Mouse (Mus musculus) forebrain, embryonic 16.5 days (tissue): ENCODE measurements around the gene Sgtb. TPM values are rescaled to one million over a fixed set of nuclear protein-coding genes. Genes with fewer than 3 reads are reported as not detected.

ENCODE experiments used
- ATAC-seq: fragments of 200-750 bp; cut with Nextera tagmentation; 2 replicates; pipeline ENCODE4 v1.8.0; 2017; ENCODE audit warnings: mild to moderate bottlenecking, moderate library complexity
- H3K27ac ChIP-seq: fragments of 300-500 bp; sonication (generic); 2 replicates; pipeline ENCODE4 v1.5.1; 2014; ENCODE audit warnings: low read length, control low read depth
- H3K27me3 ChIP-seq: fragments of 300-500 bp; sonication (generic); replicated peaks from 2 replicates; pipeline ENCODE4 v1.6.1; 2014; ENCODE audit warnings: low read length; ENCODE audit not compliant: control insufficient read depth, insufficient read depth
- H3K36me3 ChIP-seq: fragments of 300-500 bp; sonication (generic); 2 replicates; pipeline ENCODE4 v1.6.1; 2014; ENCODE audit not compliant: control insufficient read depth, insufficient read depth
- H3K4me1 ChIP-seq: fragments of 300-500 bp; sonication (generic); replicated peaks from 2 replicates; pipeline ENCODE4 v1.6.1; 2014; ENCODE audit warnings: low read length; ENCODE audit not compliant: control insufficient read depth, insufficient read depth
- H3K4me2 ChIP-seq: fragments of 300-500 bp; sonication (generic); 2 replicates; pipeline ENCODE4 v1.6.1; 2014; ENCODE audit warnings: mild to moderate bottlenecking, low read length, control low read depth
- H3K4me3 ChIP-seq: fragments of 300-500 bp; sonication (generic); replicated peaks from 2 replicates; pipeline ENCODE4 v1.5.1; 2014; ENCODE audit warnings: mild to moderate bottlenecking, low read length, control low read depth
- H3K9ac ChIP-seq: fragments of 300-500 bp; sonication (generic); replicated peaks from 2 replicates; pipeline ENCODE4 v1.6.1; 2014; ENCODE audit warnings: low read depth, low read length, control low read depth
- H3K9me3 ChIP-seq: fragments of 300-500 bp; sonication (generic); 2 replicates; pipeline ENCODE4 v1.6.1; 2016; ENCODE audit warnings: low read length; ENCODE audit not compliant: control insufficient read depth
- WGBS: fragments of 180-500 bp; shearing (Covaris S2); extraction: QIAGEN DNeasy Blood & Tissue Kit; methylation state at CpG from one replicate; pipeline ENCODE4 v1.1.7; 2014; 5-methylcytosine and 5-hydroxymethylcytosine counted together
- polyA plus RNA-seq: library from polyadenylated mRNA; unstranded; fragments of >200 nt; fragmentation: Nextera tagmentation; extraction: Ambion mirVana; gene quantifications from 2 replicates; pipeline ENCODE4 v1.2.1, GENCODE M21; 2015

Sgtb gene
- polyA plus RNA-seq, 1 experiment from 2014 or later: 34.0 TPM

- Histone ChIP-seq H3K27ac (no peak overlapping the region), H3K36me3 (peaks cover 25% of the 10 kb centered on the region), H3K9me3 (no peaks in the 10 kb centered on the region), H3K4me2 (no peak overlapping the region), H3K4me3 (no peak overlapping the region), H3K9ac (no peak overlapping the region), H3K27me3 (no peaks in the 10 kb centered on the region), H3K4me1 (no peaks in the 10 kb centered on the region)
- no peak for ATAC-seq
- 58% methylated on average over 17 of the region's 17 CpGs for WGBS
Observed at GRCm38 (mm10) chr13:104122078-104122840, 12.7 kb downstream of the Sgtb start.

- no peak overlapping the region for H3K27ac ChIP-seq
- peaks cover 21% of the 10 kb centered on the region for H3K36me3 ChIP-seq
- H3K27me3 ChIP-seq: no peaks in the 10 kb centered on the region
- WGBS: 94% methylated on average over 20 of the region's 20 CpGs
- no peaks in the 10 kb centered on the region for H3K9me3 ChIP-seq
- H3K9ac ChIP-seq: no peak overlapping the region
- no peak overlapping the region for H3K4me3 ChIP-seq
- H3K4me1 ChIP-seq: no peaks in the 10 kb centered on the region
- ATAC-seq: no peak
- H3K4me2 ChIP-seq: no peak overlapping the region
Observed at GRCm38 (mm10) chr13:104123662-104124381, 14.3 kb downstream of the Sgtb start.

- H3K27me3 ChIP-seq: no peaks in the 10 kb centered on the region
- no peak overlapping the region for H3K27ac ChIP-seq
- no peak overlapping the region for H3K4me3 ChIP-seq
- H3K9ac ChIP-seq: no peak overlapping the region
- no peaks in the 10 kb centered on the region; the same call in 1 of the 2 replicates for H3K4me1 ChIP-seq
- H3K36me3 ChIP-seq: peaks cover 21% of the 10 kb centered on the region
- H3K9me3 ChIP-seq: no peaks in the 10 kb centered on the region
- 91% methylated on average over 2 of the region's 2 CpGs for WGBS
- ATAC-seq: no peak
- no peak overlapping the region for H3K4me2 ChIP-seq
Observed at GRCm38 (mm10) chr13:104132561-104132960, 23.0 kb downstream of the Sgtb start.

- peak; percentile 40; the same call in 1 of the 2 replicates for ATAC-seq
- H3K9me3 ChIP-seq: no peaks in the 10 kb centered on the region
- WGBS: 48% methylated on average over 4 of the region's 4 CpGs
- no peaks in the 10 kb centered on the region for H3K27me3 ChIP-seq
- H3K4me3 ChIP-seq: no peak overlapping the region
- H3K27ac ChIP-seq: no peak overlapping the region
- H3K4me2 ChIP-seq: no peak overlapping the region
- peaks cover 25% of the 10 kb centered on the region for H3K36me3 ChIP-seq
- no peaks in the 10 kb centered on the region; the same call in 1 of the 2 replicates for H3K4me1 ChIP-seq
- H3K9ac ChIP-seq: no peak overlapping the region
Observed at GRCm38 (mm10) chr13:104134510-104135085, 25.1 kb downstream of the Sgtb start.

GRCm38 (mm10) chr13:104139369-104140209, 30.0 kb downstream of the Sgtb start:
- 44% methylated on average over 13 of the region's 13 CpGs for WGBS
- H3K9ac ChIP-seq: no peak overlapping the region
- H3K4me2 ChIP-seq: no peak overlapping the region
- H3K9me3 ChIP-seq: no peaks in the 10 kb centered on the region
- peak; percentile 72 for ATAC-seq
- no peak overlapping the region for H3K27ac ChIP-seq
- no peak overlapping the region for H3K4me3 ChIP-seq
- H3K27me3 ChIP-seq: no peaks in the 10 kb centered on the region
- no peaks in the 10 kb centered on the region; the same call in 1 of the 2 replicates for H3K4me1 ChIP-seq
- H3K36me3 ChIP-seq: peaks cover 24% of the 10 kb centered on the region

- 77% methylated on average over 9 of the region's 9 CpGs for WGBS
- no peak overlapping the region for H3K27ac ChIP-seq
- H3K36me3 ChIP-seq: peaks cover 38% of the 10 kb centered on the region
- ATAC-seq: no peak
- H3K4me2 ChIP-seq: no peak overlapping the region
- no peak overlapping the region for H3K4me3 ChIP-seq
- no peaks in the 10 kb centered on the region for H3K27me3 ChIP-seq
- H3K4me1 ChIP-seq: no peaks in the 10 kb centered on the region
- no peak overlapping the region for H3K9ac ChIP-seq
- no peaks in the 10 kb centered on the region for H3K9me3 ChIP-seq
Observed at GRCm38 (mm10) chr13:104144871-104145270, 35.3 kb downstream of the Sgtb start.

GRCm38 (mm10) chr13:104145646-104146045, 36.1 kb downstream of the Sgtb start:
- 86% methylated on average over 3 of the region's 3 CpGs for WGBS
- peaks cover 35% of the 10 kb centered on the region for H3K36me3 ChIP-seq
- no peak for ATAC-seq
- no peaks in the 10 kb centered on the region for H3K9me3 ChIP-seq
- no peak overlapping the region for H3K9ac ChIP-seq
- no peak overlapping the region for H3K4me3 ChIP-seq
- no peaks in the 10 kb centered on the region for H3K27me3 ChIP-seq
- no peaks in the 10 kb centered on the region for H3K4me1 ChIP-seq
- H3K27ac ChIP-seq: no peak overlapping the region
- H3K4me2 ChIP-seq: no peak overlapping the region

GRCm38 (mm10) chr13:104154180-104154579, 44.6 kb downstream of the Sgtb start:
- Histone ChIP-seq H3K27me3 (no peaks in the 10 kb centered on the region), H3K27ac (no peak overlapping the region), H3K9ac (no peak overlapping the region), H3K4me3 (no peak overlapping the region), H3K4me2 (no peak overlapping the region), H3K9me3 (no peaks in the 10 kb centered on the region), H3K4me1 (no peaks in the 10 kb centered on the region), H3K36me3 (peaks cover 9% of the 10 kb centered on the region)
- no peak for ATAC-seq
- 97% methylated on average over 5 of the region's 5 CpGs for WGBS

- WGBS: 95% methylated on average over 7 of the region's 7 CpGs
- no peak overlapping the region for H3K4me2 ChIP-seq
- H3K36me3 ChIP-seq: peaks cover 7% of the 10 kb centered on the region
- no peak overlapping the region for H3K27ac ChIP-seq
- no peaks in the 10 kb centered on the region for H3K27me3 ChIP-seq
- no peak overlapping the region for H3K4me3 ChIP-seq
- H3K9ac ChIP-seq: no peak overlapping the region
- H3K9me3 ChIP-seq: no peaks in the 10 kb centered on the region
- ATAC-seq: no peak
- H3K4me1 ChIP-seq: no peaks in the 10 kb centered on the region
Observed at GRCm38 (mm10) chr13:104155106-104155505, 45.6 kb downstream of the Sgtb start.
